ENCODE assay signal across 14 mouse cellular contexts in genomic region chr9:71975141-71975540, GRCm38 (mm10).
DNase-seq lines count a peak whose midpoint lies in the region; ATAC-seq lines count a peak whose summit lies in the region.
"Had no signal": no experiment of that assay in that cellular context is flagged by ENCODE, and none has a peak within 500 bp of the region (broad histone marks: within the 10 kb centered on the region; RNA-seq: fewer than 3 reads in every experiment).

No protein-coding gene starts in this region.

- H3K4me2 ChIP-seq in heart, embryonic 13.5 days = no peak overlapping the region
- no peak overlapping the region for H3K4me2 ChIP-seq in neural tube, embryonic 11.5 days (ENCODE audit: low read depth)
- peak overlapping the region; percentile 28 for H3K4me2 ChIP-seq in hindbrain, embryonic 14.5 days (replicated peaks)
- H3K4me2 ChIP-seq: liver, embryonic 11.5 days; stomach, embryonic 15.5 days had no signal

- no peaks in the 10 kb centered on the region for H3K27me3 ChIP-seq in heart, embryonic 13.5 days (replicated peaks)
- no peaks in the 10 kb centered on the region for H3K27me3 ChIP-seq in neural tube, embryonic 11.5 days (ENCODE audit: control insufficient read depth, insufficient read depth, low read length)
- H3K27me3 ChIP-seq in hindbrain, embryonic 14.5 days (ENCODE audit: control insufficient read depth, insufficient read depth, low read length) = no peaks in the 10 kb centered on the region
- H3K27me3 ChIP-seq: stomach, embryonic 15.5 days had no signal

- H3K4me1 ChIP-seq in heart, embryonic 13.5 days = peaks cover 23% of the 10 kb centered on the region
- peaks cover 31% of the 10 kb centered on the region for H3K4me1 ChIP-seq in neural tube, embryonic 11.5 days (ENCODE audit: control insufficient read depth, insufficient read depth, low read length)
- H3K4me1 ChIP-seq in hindbrain, embryonic 14.5 days (replicated peaks; ENCODE audit: control insufficient read depth, insufficient read depth, low read length) = peaks cover 38% of the 10 kb centered on the region

- H3K9ac ChIP-seq in heart, embryonic 13.5 days = no peak overlapping the region
- H3K9ac ChIP-seq in neural tube, embryonic 11.5 days (ENCODE audit: low read length) = no peak overlapping the region
- H3K9ac ChIP-seq in hindbrain, embryonic 14.5 days = no peak overlapping the region
- H3K9ac ChIP-seq: stomach, embryonic 15.5 days had no signal

- H3K36me3 ChIP-seq in heart, embryonic 13.5 days = no peaks in the 10 kb centered on the region; the same call in 1 of the 2 replicates
- H3K36me3 ChIP-seq in neural tube, embryonic 11.5 days (ENCODE audit: control insufficient read depth, insufficient read depth, low read length) = no peaks in the 10 kb centered on the region
- H3K36me3 ChIP-seq in hindbrain, embryonic 14.5 days (replicated peaks; ENCODE audit: control insufficient read depth, insufficient read depth) = no peaks in the 10 kb centered on the region
- H3K36me3 ChIP-seq: stomach, embryonic 15.5 days had no signal

- ATAC-seq in heart, embryonic 13.5 days (ENCODE audit: extremely low read depth, insufficient number of reproducible peaks, low FRiP score, low TSS enrichment) = no peak
- no peak for ATAC-seq in neural tube, embryonic 11.5 days (ENCODE audit: insufficient read depth, low FRiP score, low TSS enrichment)
- no peak for ATAC-seq in hindbrain, embryonic 14.5 days (ENCODE audit: low FRiP score)
- ATAC-seq: activated CD4-positive, CD25-positive, alpha-beta regulatory T cell, adult 4 months had no signal

- H3K4me3 ChIP-seq in heart, embryonic 13.5 days = no peak overlapping the region
- H3K4me3 ChIP-seq in neural tube, embryonic 11.5 days (ENCODE audit: low read depth, low read length) = no peak overlapping the region
- H3K4me3 ChIP-seq in hindbrain, embryonic 14.5 days (replicated peaks; ENCODE audit: low read length) = no peak overlapping the region
- H3K4me3 ChIP-seq: stomach, embryonic 15.5 days had no signal

- H3K9me3 ChIP-seq in heart, embryonic 13.5 days = no peaks in the 10 kb centered on the region
- H3K9me3 ChIP-seq in neural tube, embryonic 11.5 days (ENCODE audit: control insufficient read depth, low read length) = no peaks in the 10 kb centered on the region
- H3K9me3 ChIP-seq in hindbrain, embryonic 14.5 days (ENCODE audit: control insufficient read depth, low read length) = no peaks in the 10 kb centered on the region
- H3K9me3 ChIP-seq: stomach, embryonic 15.5 days had no signal

- no peak for DNase-seq in heart, adult 18-20 months
- DNase-seq in neural tube, embryonic 11.5 days (ENCODE audit: low spot score) = peak; percentile 24
- no peak for DNase-seq in neural tube, embryonic 10.5 days (ENCODE audit: extremely low spot score, low spot score)
- DNase-seq in hindbrain, embryonic 14.5 days (ENCODE audit: low spot score) = peak; percentile 58
- no peak for DNase-seq in adrenal gland, adult 2 months
- DNase-seq in urinary bladder, postnatal 25 days (ENCODE audit: low spot score) = no peak
- DNase-seq in spleen, postnatal 36 days (ENCODE audit: low spot score in 2 of 2) = no peak
- DNase-seq: gastrocnemius, postnatal 10 days; right cerebral cortex, postnatal 4 days; thymus, postnatal 14 days had no signal

- 79% methylated on average over 4 of the region's 4 CpGs for WGBS in heart, embryonic 13.5 days
- WGBS in neural tube, embryonic 11.5 days = 36% methylated on average over 4 of the region's 4 CpGs
- WGBS in hindbrain, embryonic 14.5 days = 26% methylated on average over 4 of the region's 4 CpGs

- 0 out of 2 replicates have a peak overlapping the region, but pooled peaks have one; percentile 2 for H3K27ac ChIP-seq in heart, embryonic 13.5 days (replicated peaks)
- no peak overlapping the region for H3K27ac ChIP-seq in neural tube, embryonic 11.5 days (ENCODE audit: low read depth, low read length)
- peak overlapping the region; percentile 85 for H3K27ac ChIP-seq in hindbrain, embryonic 14.5 days
- H3K27ac ChIP-seq: stomach, embryonic 15.5 days had no signal

Comparison
In these comparisons a context has a peak if more than half of its experiments do, and no peak if none do; other contexts are left out.
1. DNase-seq: peak in neural tube, embryonic 11.5 days (single experiment) and hindbrain, embryonic 14.5 days (single experiment); none in heart, adult 18-20 months (0 of 2), neural tube, embryonic 10.5 days (single experiment), adrenal gland, adult 2 months (single experiment), urinary bladder, postnatal 25 days (single experiment) and spleen, postnatal 36 days (0 of 2).